Mouse (Mus musculus) megakaryocyte-erythroid progenitor cell, adult 5-6 weeks (primary cell): ENCODE results near the gene Pgs1. TPM values are rescaled to one million over a fixed set of nuclear protein-coding genes. Genes with fewer than 3 reads are reported as not detected.

ENCODE experiments used
- ATAC-seq: replicated peaks from 2 replicates; pipeline ENCODE4 v1.8.0; 2016; ENCODE audit warnings: mild to moderate bottlenecking, inconsistent platforms; ENCODE audit not compliant: severe bottlenecking, poor library complexity, low FRiP score, low TSS enrichment
- total RNA-seq, 2 experiments: library from RNA; stranded (forward) in 1 of 2; stranded (reverse) in 1 of 2; fragments of 200-1000, 215-1000 nt in 1 of 2; fragments of >200 nt in 1 of 2; fragmentation: Nextera tagmentation in 1 of 2; gene quantifications; 2 replicates each; pipeline ENCODE4 v1.2.3; 2014 to 2017

The Pgs1 gene
- total RNA-seq, 2 experiments from 2014 or later = 5.6 to 27.5 TPM

GRCm38 (mm10) chr11:117997085-117997484, 11.0 kb downstream of the Pgs1 start:
- no peak for ATAC-seq

- no peak for ATAC-seq
Observed at GRCm38 (mm10) chr11:117998356-117998755, 12.3 kb downstream of the Pgs1 start.

GRCm38 (mm10) chr11:117999260-117999934, 13.3 kb downstream of the Pgs1 start:
- no peak for ATAC-seq

- ATAC-seq = no peak
Observed at GRCm38 (mm10) chr11:118000083-118000482, 14.0 kb downstream of the Pgs1 start.

- peak; percentile 93 for ATAC-seq
Observed at GRCm38 (mm10) chr11:118000565-118001215, 14.6 kb downstream of the Pgs1 start.

- no peak for ATAC-seq
Observed at GRCm38 (mm10) chr11:118003176-118003575, 17.1 kb downstream of the Pgs1 start.

GRCm38 (mm10) chr11:118003718-118004117, 17.6 kb downstream of the Pgs1 start:
- no peak for ATAC-seq

- ATAC-seq = no peak
Observed at GRCm38 (mm10) chr11:118004217-118004616, 18.1 kb downstream of the Pgs1 start.

GRCm38 (mm10) chr11:118007460-118008143, 21.5 kb downstream of the Pgs1 start:
- ATAC-seq = peak; percentile 42; the same call in 1 of the 2 replicates

GRCm38 (mm10) chr11:118008144-118008805, 22.2 kb downstream of the Pgs1 start:
- ATAC-seq = no peak

GRCm38 (mm10) chr11:118008843-118009242, 22.8 kb downstream of the Pgs1 start:
- no peak for ATAC-seq

GRCm38 (mm10) chr11:118009865-118010571, 23.9 kb downstream of the Pgs1 start:
- no peak for ATAC-seq

- no peak for ATAC-seq
Observed at GRCm38 (mm10) chr11:118012595-118012994, 26.5 kb downstream of the Pgs1 start.

- no peak for ATAC-seq
Observed at GRCm38 (mm10) chr11:118013339-118013738, 27.2 kb downstream of the Pgs1 start.

GRCm38 (mm10) chr11:118014391-118014995, 28.4 kb downstream of the Pgs1 start:
- ATAC-seq = no peak

GRCm38 (mm10) chr11:118015381-118016145, 29.5 kb downstream of the Pgs1 start:
- ATAC-seq = no peak

GRCm38 (mm10) chr11:118018328-118018727, 32.2 kb downstream of the Pgs1 start:
- ATAC-seq = no peak

- peak; percentile 64 for ATAC-seq
Observed at GRCm38 (mm10) chr11:118021806-118022205, 35.7 kb downstream of the Pgs1 start.
